Mouse (Mus musculus): ENCODE measurements at regions not wholly inside any gene's neighbourhood (a gene's known extent, or its start where the extent isn't known, plus 50 kb on each side); places are given as distances from the start of the nearest gene placed in this dataset.

- Histone ChIP-seq H3K9ac (ENCODE audit: low read length) (no peak overlapping the region), H3K4me1 (ENCODE audit: control insufficient read depth, insufficient read depth, low read length) (no peaks in the 10 kb centered on the region), H3K27ac (ENCODE audit: low read depth, low read length) (no peak overlapping the region), H3K4me3 (ENCODE audit: low read depth, low read length) (no peak overlapping the region), H3K36me3 (ENCODE audit: control insufficient read depth, insufficient read depth, low read length) (no peaks in the 10 kb centered on the region), H3K27me3 (ENCODE audit: control insufficient read depth, insufficient read depth, low read length) (no peaks in the 10 kb centered on the region), H3K4me2 (ENCODE audit: low read depth) (no peak overlapping the region), H3K9me3 (ENCODE audit: control insufficient read depth, low read length) (no peaks in the 10 kb centered on the region)
- ATAC-seq (ENCODE audit: insufficient read depth, low FRiP score, low TSS enrichment) (no peak), DNase-seq (ENCODE audit: low spot score) (no peak)
- 47% methylated on average over 17 of the region's 17 CpGs for WGBS
Measured at GRCm38 (mm10) chr9:30149481-30150468, 186.8 kb upstream of the Ntm start.

DNA sequence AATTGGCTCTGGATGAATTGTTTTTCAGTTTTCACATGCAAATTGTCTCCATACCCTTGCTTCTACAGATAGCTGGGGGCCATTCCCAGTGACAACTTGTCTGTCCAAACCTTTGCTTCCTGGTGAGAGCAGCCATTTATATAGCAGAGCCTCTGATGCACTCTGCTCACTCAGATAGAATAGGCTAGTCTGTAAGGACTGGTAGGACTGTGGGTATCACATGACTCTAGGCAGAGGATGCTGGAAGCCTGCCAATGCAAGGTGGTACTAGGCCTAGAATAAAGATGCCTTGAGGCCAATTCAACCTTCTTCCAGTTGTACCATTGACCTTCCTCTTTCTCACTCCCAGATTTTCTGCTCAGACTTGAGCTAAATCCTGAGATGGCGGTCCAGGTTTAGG, 188.2 kb upstream of the Ntm start:
- Histone ChIP-seq H3K27ac (ENCODE audit: low read depth, low read length) (no peak overlapping the region), H3K36me3 (ENCODE audit: control insufficient read depth, insufficient read depth, low read length) (no peaks in the 10 kb centered on the region), H3K4me2 (ENCODE audit: low read depth) (no peak overlapping the region), H3K4me1 (ENCODE audit: control insufficient read depth, insufficient read depth, low read length) (no peaks in the 10 kb centered on the region), H3K27me3 (ENCODE audit: control insufficient read depth, insufficient read depth, low read length) (no peaks in the 10 kb centered on the region), H3K9me3 (ENCODE audit: control insufficient read depth, low read length) (no peaks in the 10 kb centered on the region), H3K4me3 (ENCODE audit: low read depth, low read length) (no peak overlapping the region), H3K9ac (ENCODE audit: low read length) (no peak overlapping the region)
- 96% methylated on average over 1 of the region's 1 CpGs for WGBS
- ATAC-seq (ENCODE audit: insufficient read depth, low FRiP score, low TSS enrichment) = no peak
- no peak for DNase-seq (ENCODE audit: low spot score)

DNA sequence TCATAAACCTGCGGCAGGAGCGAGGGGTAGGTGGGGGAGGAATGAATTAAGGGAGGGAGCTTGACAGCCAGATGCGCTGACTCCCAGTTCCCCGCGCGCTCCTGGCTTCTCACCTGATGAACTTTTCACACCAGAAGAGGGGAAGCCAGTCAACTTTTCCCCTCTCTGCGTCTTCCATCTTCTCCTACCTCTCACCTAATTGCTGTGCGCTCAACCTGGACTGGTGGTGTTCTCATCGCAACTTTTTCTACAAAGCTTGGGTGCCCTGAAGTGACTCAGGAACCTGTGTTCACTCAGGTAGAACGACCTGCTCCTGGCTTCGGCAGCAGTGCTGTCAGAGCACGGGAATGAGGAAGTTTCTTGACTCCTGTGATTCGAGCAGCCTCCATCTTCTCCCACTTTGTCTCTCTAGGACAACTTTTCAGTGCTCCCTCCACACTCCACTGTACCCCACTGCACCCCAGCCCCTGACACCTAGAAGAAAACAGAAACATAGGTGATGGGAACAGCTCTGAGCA, 203.4 kb upstream of the Ntm start:
- H3K36me3 ChIP-seq (ENCODE audit: control insufficient read depth, insufficient read depth, low read length) = no peaks in the 10 kb centered on the region
- DNase-seq (ENCODE audit: low spot score) = no peak
- H3K4me2 ChIP-seq (ENCODE audit: low read depth) = no peak overlapping the region
- no peak overlapping the region for H3K4me3 ChIP-seq (ENCODE audit: low read depth, low read length)
- H3K9me3 ChIP-seq (ENCODE audit: control insufficient read depth, low read length) = no peaks in the 10 kb centered on the region
- H3K27ac ChIP-seq (ENCODE audit: low read depth, low read length) = no peak overlapping the region
- WGBS = 87% methylated on average over 13 of the region's 13 CpGs
- peaks cover 7% of the 10 kb centered on the region for H3K4me1 ChIP-seq (ENCODE audit: control insufficient read depth, insufficient read depth, low read length)
- no peaks in the 10 kb centered on the region for H3K27me3 ChIP-seq (ENCODE audit: control insufficient read depth, insufficient read depth, low read length)
- H3K9ac ChIP-seq (ENCODE audit: low read length) = no peak overlapping the region
- ATAC-seq (ENCODE audit: insufficient read depth, low FRiP score, low TSS enrichment) = no peak

GRCm38 (mm10) chr9:30167223-30167622, 204.3 kb upstream of the Ntm start:
- WGBS = 13% methylated on average over 7 of the region's 7 CpGs

GRCm38 (mm10) chr9:30174646-30175045, 211.7 kb upstream of the Ntm start:
- Histone ChIP-seq H3K9ac (ENCODE audit: low read length) (no peak overlapping the region), H3K4me2 (ENCODE audit: low read depth) (no peak overlapping the region)
- DNase-seq (ENCODE audit: low spot score) = no peak

More at GRCm38 (mm10) chr9:30167223-30167622, 204.3 kb upstream of the Ntm start:
- no peaks in the 10 kb centered on the region for H3K36me3 ChIP-seq (ENCODE audit: control insufficient read depth, insufficient read depth, low read length)
- ATAC-seq (ENCODE audit: insufficient read depth, low FRiP score, low TSS enrichment) = no peak
- no peak overlapping the region for H3K4me3 ChIP-seq (ENCODE audit: low read depth, low read length)
- H3K9ac ChIP-seq (ENCODE audit: low read length) = no peak overlapping the region
- 0 out of 2 replicates have a peak overlapping the region, but pooled peaks have one; percentile 39 for H3K27ac ChIP-seq (ENCODE audit: low read depth, low read length)
- H3K27me3 ChIP-seq (ENCODE audit: control insufficient read depth, insufficient read depth, low read length) = no peaks in the 10 kb centered on the region
- peaks cover 7% of the 10 kb centered on the region for H3K4me1 ChIP-seq (ENCODE audit: control insufficient read depth, insufficient read depth, low read length)
- H3K4me2 ChIP-seq (ENCODE audit: low read depth) = no peak overlapping the region
- H3K9me3 ChIP-seq (ENCODE audit: control insufficient read depth, low read length) = no peaks in the 10 kb centered on the region
- DNase-seq (ENCODE audit: low spot score) = peak; percentile 24

DNA sequence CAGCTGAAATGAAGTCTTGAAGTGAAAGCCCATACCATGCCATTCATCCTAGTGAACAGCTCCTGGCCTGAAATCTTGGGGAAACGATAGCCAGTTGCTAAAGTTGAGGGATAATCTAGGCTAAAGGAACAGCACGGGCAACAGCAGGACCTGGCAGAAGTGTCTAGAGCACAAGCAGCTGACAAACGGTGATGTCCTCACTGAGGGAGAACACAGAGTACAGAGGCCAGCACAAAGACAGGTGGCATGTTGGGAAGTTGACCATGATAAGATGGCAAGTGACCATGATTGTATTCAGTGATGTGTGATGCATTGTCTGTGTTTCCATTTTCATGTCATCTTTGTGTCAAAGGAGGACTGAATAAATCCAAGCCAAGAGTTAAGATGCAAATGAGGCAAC, 212.4 kb upstream of the Ntm start:
- H3K27me3 ChIP-seq (ENCODE audit: control insufficient read depth, insufficient read depth, low read length) = no peaks in the 10 kb centered on the region
- WGBS = 82% methylated on average over 3 of the region's 3 CpGs
- no peaks in the 10 kb centered on the region for H3K36me3 ChIP-seq (ENCODE audit: control insufficient read depth, insufficient read depth, low read length)
- no peak overlapping the region for H3K27ac ChIP-seq (ENCODE audit: low read depth, low read length)
- no peaks in the 10 kb centered on the region for H3K9me3 ChIP-seq (ENCODE audit: control insufficient read depth, low read length)
- no peak for DNase-seq (ENCODE audit: low spot score)
- H3K4me2 ChIP-seq (ENCODE audit: low read depth) = no peak overlapping the region
- H3K4me1 ChIP-seq (ENCODE audit: control insufficient read depth, insufficient read depth, low read length) = no peaks in the 10 kb centered on the region
- no peak overlapping the region for H3K4me3 ChIP-seq (ENCODE audit: low read depth, low read length)
- H3K9ac ChIP-seq (ENCODE audit: low read length) = no peak overlapping the region
- no peak for ATAC-seq (ENCODE audit: insufficient read depth, low FRiP score, low TSS enrichment)

More at GRCm38 (mm10) chr9:30174646-30175045, 211.7 kb upstream of the Ntm start:
- Histone ChIP-seq H3K4me1 (ENCODE audit: control insufficient read depth, insufficient read depth, low read length) (no peaks in the 10 kb centered on the region), H3K27me3 (ENCODE audit: control insufficient read depth, insufficient read depth, low read length) (no peaks in the 10 kb centered on the region), H3K36me3 (ENCODE audit: control insufficient read depth, insufficient read depth, low read length) (no peaks in the 10 kb centered on the region), H3K27ac (ENCODE audit: low read depth, low read length) (no peak overlapping the region), H3K9me3 (ENCODE audit: control insufficient read depth, low read length) (no peaks in the 10 kb centered on the region), H3K4me3 (ENCODE audit: low read depth, low read length) (no peak overlapping the region)
- WGBS = 90% methylated on average over 6 of the region's 6 CpGs
- ATAC-seq (ENCODE audit: insufficient read depth, low FRiP score, low TSS enrichment) = no peak

GRCm38 (mm10) chr9:30183409-30183808, 220.5 kb upstream of the Ntm start:
- Histone ChIP-seq H3K4me1 (ENCODE audit: control insufficient read depth, insufficient read depth, low read length) (no peaks in the 10 kb centered on the region), H3K4me2 (ENCODE audit: low read depth) (no peak overlapping the region), H3K9ac (ENCODE audit: low read length) (no peak overlapping the region), H3K27me3 (ENCODE audit: control insufficient read depth, insufficient read depth, low read length) (no peaks in the 10 kb centered on the region), H3K9me3 (ENCODE audit: control insufficient read depth, low read length) (no peaks in the 10 kb centered on the region), H3K4me3 (ENCODE audit: low read depth, low read length) (no peak overlapping the region), H3K27ac (ENCODE audit: low read depth, low read length) (no peak overlapping the region), H3K36me3 (ENCODE audit: control insufficient read depth, insufficient read depth, low read length) (no peaks in the 10 kb centered on the region)
- ATAC-seq (ENCODE audit: insufficient read depth, low FRiP score, low TSS enrichment) (no peak), DNase-seq (ENCODE audit: low spot score) (no peak)
- 69% methylated on average over 11 of the region's 11 CpGs for WGBS

GRCm38 (mm10) chr9:30184996-30185763, 222.2 kb upstream of the Ntm start:
- ATAC-seq (ENCODE audit: insufficient read depth, low FRiP score, low TSS enrichment) (no peak), DNase-seq (ENCODE audit: low spot score) (no peak)
- Histone ChIP-seq H3K4me1 (ENCODE audit: control insufficient read depth, insufficient read depth, low read length) (no peaks in the 10 kb centered on the region), H3K27me3 (ENCODE audit: control insufficient read depth, insufficient read depth, low read length) (no peaks in the 10 kb centered on the region), H3K27ac (ENCODE audit: low read depth, low read length) (no peak overlapping the region), H3K4me2 (ENCODE audit: low read depth) (no peak overlapping the region), H3K36me3 (ENCODE audit: control insufficient read depth, insufficient read depth, low read length) (no peaks in the 10 kb centered on the region), H3K9ac (ENCODE audit: low read length) (no peak overlapping the region), H3K4me3 (ENCODE audit: low read depth, low read length) (no peak overlapping the region), H3K9me3 (ENCODE audit: control insufficient read depth, low read length) (no peaks in the 10 kb centered on the region)
- 87% methylated on average over 10 of the region's 10 CpGs for WGBS
